Mouse (Mus musculus): ENCODE data around the gene Rsl24d1.
A peak's percentile ranks its signal among the peaks of the same experiment; 100 is the strongest.

Gene Rsl24d1

GRCm38 (mm10) chr9:73089222-73089920, 23.9 kb upstream of the Rsl24d1 start:
- Histone ChIP-seq H3K36me3 (ENCODE audit: insufficient read depth, low read length) (peaks cover 10% of the 10 kb centered on the region), H3K9me3 (ENCODE audit: low read length) (no peaks in the 10 kb centered on the region), H3K4me1 (replicated peaks; ENCODE audit: low read depth, low read length) (peaks cover 91% of the 10 kb centered on the region), H3K27me3 (ENCODE audit: insufficient read depth, low read length) (no peaks in the 10 kb centered on the region), H3K4me3 (replicated peaks; ENCODE audit: low read length) (0 out of 2 replicates have a peak overlapping the region, but pooled peaks have one; percentile 5)
- TF ChIP-seq CTCF (conservative IDR thresholded peaks at IDR 0.05; ENCODE audit: low read length) (no peak), POU5F1 (IDR thresholded peaks at IDR 0.05; ENCODE audit: borderline replicate concordance, low read length) (no peak), NANOG (IDR thresholded peaks at IDR 0.05; ENCODE audit: borderline replicate concordance, low read length) (no peak)

DNA sequence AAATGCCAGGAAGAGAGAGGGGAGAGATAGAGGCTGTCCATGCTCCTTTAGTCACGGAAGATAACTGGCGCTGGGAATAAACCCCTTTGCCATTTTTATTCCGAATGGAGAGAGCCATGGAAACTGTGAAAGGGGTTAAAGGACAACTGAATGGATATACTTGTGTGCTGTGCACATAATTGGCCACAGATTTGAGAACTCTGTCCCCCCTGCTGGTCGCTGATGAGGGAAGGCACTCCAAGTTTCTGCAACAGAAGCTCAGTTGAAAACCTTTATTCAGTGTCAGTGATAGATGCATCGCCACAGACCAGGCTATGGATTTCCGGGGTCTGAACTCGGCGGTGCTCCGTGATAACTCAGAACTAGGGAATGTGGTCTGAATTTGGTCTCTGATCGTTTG, 23.1 kb upstream of the Rsl24d1 start:
- Histone ChIP-seq H3K9me3 (ENCODE audit: low read length) (no peaks in the 10 kb centered on the region), H3K36me3 (ENCODE audit: insufficient read depth, low read length) (peaks cover 8% of the 10 kb centered on the region), H3K4me1 (replicated peaks; ENCODE audit: low read depth, low read length) (peaks cover 89% of the 10 kb centered on the region), H3K27me3 (ENCODE audit: insufficient read depth, low read length) (no peaks in the 10 kb centered on the region), H3K4me3 (replicated peaks; ENCODE audit: low read length) (0 out of 2 replicates have a peak overlapping the region, but pooled peaks have one; percentile 1)
- TF ChIP-seq NANOG (IDR thresholded peaks at IDR 0.05; ENCODE audit: borderline replicate concordance, low read length): no peak

GRCm38 (mm10) chr9:73091747-73092146, 21.5 kb upstream of the Rsl24d1 start:
- H3K4me3 ChIP-seq (replicated peaks; ENCODE audit: low read length): no peak overlapping the region
- H3K9me3 ChIP-seq (ENCODE audit: low read length): no peaks in the 10 kb centered on the region
- peaks cover 3% of the 10 kb centered on the region; the same call in 1 of the 2 replicates for H3K36me3 ChIP-seq (ENCODE audit: insufficient read depth, low read length)
- TF ChIP-seq CTCF (conservative IDR thresholded peaks at IDR 0.05; ENCODE audit: low read length) (peak; percentile 96), NANOG (IDR thresholded peaks at IDR 0.05; ENCODE audit: borderline replicate concordance, low read length) (no peak), POU5F1 (IDR thresholded peaks at IDR 0.05; ENCODE audit: borderline replicate concordance, low read length) (no peak)
- peaks cover 90% of the 10 kb centered on the region for H3K4me1 ChIP-seq (replicated peaks; ENCODE audit: low read depth, low read length)
- H3K27me3 ChIP-seq (ENCODE audit: insufficient read depth, low read length): no peaks in the 10 kb centered on the region

DNA sequence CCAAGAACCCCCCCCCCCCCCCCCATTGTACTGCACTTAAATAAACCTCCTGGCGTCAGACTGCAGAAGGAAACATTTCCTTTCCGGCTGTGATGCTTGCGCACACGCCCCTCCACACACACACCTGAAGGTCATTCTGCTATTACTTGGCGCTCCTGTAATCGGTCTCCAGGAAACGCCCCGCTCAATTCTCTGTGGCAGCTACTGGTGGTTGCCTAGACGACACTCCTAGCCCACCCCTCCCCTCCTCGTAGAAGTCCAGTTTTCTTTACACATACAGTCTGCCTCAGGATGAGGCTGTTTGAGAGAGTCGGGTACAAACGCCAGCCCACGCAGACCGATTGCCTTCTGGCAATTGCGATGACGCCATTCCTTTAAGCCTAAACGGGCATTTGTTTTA, 18.6 kb upstream of the Rsl24d1 start:
- no peaks in the 10 kb centered on the region for H3K9me3 ChIP-seq (ENCODE audit: low read length)
- H3K4me3 ChIP-seq (replicated peaks; ENCODE audit: low read length): peak overlapping the region; percentile 71
- H3K27me3 ChIP-seq (ENCODE audit: insufficient read depth, low read length): no peaks in the 10 kb centered on the region
- no peak for TF ChIP-seq CTCF (conservative IDR thresholded peaks at IDR 0.05; ENCODE audit: low read length)
- no peak for TF ChIP-seq POU5F1 (IDR thresholded peaks at IDR 0.05; ENCODE audit: borderline replicate concordance, low read length)
- peak; percentile 59; the same call in 1 of the 2 replicates for TF ChIP-seq NANOG (IDR thresholded peaks at IDR 0.05; ENCODE audit: borderline replicate concordance, low read length)
- no peaks in the 10 kb centered on the region for H3K36me3 ChIP-seq (ENCODE audit: insufficient read depth, low read length)
- peaks cover 86% of the 10 kb centered on the region for H3K4me1 ChIP-seq (replicated peaks; ENCODE audit: low read depth, low read length)

DNA sequence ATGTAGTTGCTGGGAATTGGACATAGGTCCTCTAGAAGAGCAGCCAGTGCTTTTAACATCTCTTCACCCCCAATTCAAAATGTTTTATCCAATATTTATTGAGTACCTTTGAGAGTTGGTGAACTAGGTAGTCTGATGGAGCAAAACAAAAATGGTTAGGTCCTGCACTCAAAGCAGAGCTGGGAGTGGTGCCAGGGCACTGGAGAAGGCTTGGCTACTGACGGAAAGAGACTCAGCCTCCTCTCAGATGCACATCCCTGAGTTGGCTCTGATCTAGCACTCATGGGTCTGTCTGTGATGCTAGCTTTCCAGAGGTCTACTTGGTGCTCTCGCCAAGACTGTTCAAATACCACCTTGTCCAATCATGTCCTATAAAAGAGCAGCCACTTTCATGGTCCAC, 15.3 kb upstream of the Rsl24d1 start:
- TF ChIP-seq NANOG (IDR thresholded peaks at IDR 0.05; ENCODE audit: borderline replicate concordance, low read length) (no peak), CTCF (conservative IDR thresholded peaks at IDR 0.05; ENCODE audit: low read length) (no peak), POU5F1 (IDR thresholded peaks at IDR 0.05; ENCODE audit: borderline replicate concordance, low read length) (no peak)
- H3K4me1 ChIP-seq (replicated peaks; ENCODE audit: low read depth, low read length): peaks cover 88% of the 10 kb centered on the region
- no peaks in the 10 kb centered on the region for H3K9me3 ChIP-seq (ENCODE audit: low read length)
- H3K36me3 ChIP-seq (ENCODE audit: insufficient read depth, low read length): no peaks in the 10 kb centered on the region
- H3K4me3 ChIP-seq (replicated peaks; ENCODE audit: low read length): no peak overlapping the region
- peaks cover 4% of the 10 kb centered on the region; the same call in 1 of the 2 replicates for H3K27me3 ChIP-seq (ENCODE audit: insufficient read depth, low read length)

DNA sequence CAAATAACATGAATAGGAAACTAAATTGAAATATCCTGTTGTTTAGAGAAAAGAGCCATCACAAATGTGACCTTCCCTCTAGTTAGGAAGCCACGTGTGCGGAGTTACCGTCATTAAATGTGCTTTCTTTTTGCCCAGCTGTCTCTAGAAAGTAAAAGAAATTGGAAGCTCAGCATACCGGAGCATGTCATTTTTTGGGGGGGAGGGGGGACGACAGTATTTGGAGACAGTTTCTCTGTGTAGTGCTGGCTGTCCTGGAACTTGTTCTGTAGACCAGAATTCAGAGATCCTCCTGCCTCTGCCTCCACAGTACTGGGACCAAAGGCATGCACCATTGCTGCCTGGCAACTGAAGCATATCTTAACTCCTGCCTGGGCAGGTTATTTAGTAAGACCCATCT, 11.7 kb upstream of the Rsl24d1 start, which contains the start of gene Khdc3:
Khdc3 (plus strand) TSS at position 301 of the 400 bp plus-strand sequence.
- Histone ChIP-seq H3K27me3 (ENCODE audit: insufficient read depth, low read length) (peaks cover 28% of the 10 kb centered on the region), H3K4me3 (replicated peaks; ENCODE audit: low read length) (peak within 1 kb of the TSS; percentile 81), H3K9me3 (ENCODE audit: low read length) (no peaks in the 10 kb centered on the region), H3K36me3 (ENCODE audit: insufficient read depth, low read length) (peaks cover 15% of the 10 kb centered on the region), H3K4me1 (replicated peaks; ENCODE audit: low read depth, low read length) (peaks cover 85% of the 10 kb centered on the region)
- TF ChIP-seq NANOG (IDR thresholded peaks at IDR 0.05; ENCODE audit: borderline replicate concordance, low read length) (no peak), CTCF (conservative IDR thresholded peaks at IDR 0.05; ENCODE audit: low read length) (no peak), POU5F1 (IDR thresholded peaks at IDR 0.05; ENCODE audit: borderline replicate concordance, low read length) (no peak)

DNA sequence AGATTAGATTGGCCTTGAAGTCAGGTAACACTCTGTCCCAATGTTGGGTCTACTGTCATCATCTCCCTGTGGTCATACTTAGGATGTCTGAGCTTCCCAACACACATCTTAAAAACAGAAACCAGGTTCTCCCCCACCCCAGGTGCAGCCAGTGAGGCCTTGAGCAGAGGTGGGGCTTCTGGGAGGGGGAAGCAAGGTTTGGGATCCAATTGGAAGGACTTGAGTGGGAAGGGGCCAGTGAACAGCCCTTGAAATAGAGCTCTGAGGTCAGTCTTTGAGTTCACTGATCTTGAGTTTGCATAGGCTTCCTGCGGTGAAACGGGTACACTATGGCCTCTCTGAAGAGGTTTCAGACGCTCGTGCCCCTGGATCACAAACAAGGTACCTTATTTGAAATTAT, 11.0 kb upstream of the Rsl24d1 start, which contains the start of gene Gm20509:
Gm20509 (plus strand) TSS at position 290 of the 400 bp plus-strand sequence.
- H3K9me3 ChIP-seq (ENCODE audit: low read length): no peaks in the 10 kb centered on the region
- peaks cover 86% of the 10 kb centered on the region for H3K4me1 ChIP-seq (replicated peaks; ENCODE audit: low read depth, low read length)
- TF ChIP-seq POU5F1 (IDR thresholded peaks at IDR 0.05; ENCODE audit: borderline replicate concordance, low read length) (no peak), CTCF (conservative IDR thresholded peaks at IDR 0.05; ENCODE audit: low read length) (no peak), NANOG (IDR thresholded peaks at IDR 0.05; ENCODE audit: borderline replicate concordance, low read length) (no peak)
- peak within 1 kb of the TSS; percentile 81 for H3K4me3 ChIP-seq (replicated peaks; ENCODE audit: low read length)
- peaks cover 28% of the 10 kb centered on the region for H3K27me3 ChIP-seq (ENCODE audit: insufficient read depth, low read length)
- H3K36me3 ChIP-seq (ENCODE audit: insufficient read depth, low read length): peaks cover 15% of the 10 kb centered on the region

GRCm38 (mm10) chr9:73103159-73103879, 9.9 kb upstream of the Rsl24d1 start:
- Histone ChIP-seq H3K27me3 (ENCODE audit: insufficient read depth, low read length) (peaks cover 28% of the 10 kb centered on the region), H3K4me1 (replicated peaks; ENCODE audit: low read depth, low read length) (peaks cover 86% of the 10 kb centered on the region), H3K4me3 (replicated peaks; ENCODE audit: low read length) (peak overlapping the region; percentile 81), H3K9me3 (ENCODE audit: low read length) (no peaks in the 10 kb centered on the region), H3K36me3 (ENCODE audit: insufficient read depth, low read length) (peaks cover 15% of the 10 kb centered on the region)
- TF ChIP-seq CTCF (conservative IDR thresholded peaks at IDR 0.05; ENCODE audit: low read length) (no peak), POU5F1 (IDR thresholded peaks at IDR 0.05; ENCODE audit: borderline replicate concordance, low read length) (no peak), NANOG (IDR thresholded peaks at IDR 0.05; ENCODE audit: borderline replicate concordance, low read length) (no peak)
